Mouse (Mus musculus) hindbrain, embryonic 10.5 days (tissue): Measurements from ENCODE around the gene Slc27a5. TPM values are rescaled to one million over a fixed set of nuclear protein-coding genes. Genes with fewer than 3 reads are reported as not detected.

ENCODE experiments used
- polyA plus RNA-seq: library from polyadenylated mRNA; unstranded; fragments of >200 nt; fragmentation: Nextera tagmentation; extraction: Ambion mirVana; gene quantifications from 2 replicates; pipeline ENCODE4 v1.2.1, GENCODE M21; 2016

The Slc27a5 gene
- polyA plus RNA-seq, 1 experiment from 2014 or later: 0.26 TPM

Other genes with a start within 250 kb of the Slc27a5 start
- 10.8 and 12.0 TPM in 2 replicates for gene Zscan18, start 194.6 kb downstream of the Slc27a5 start, polyA plus RNA-seq
- gene Zfp329, start 179.3 kb downstream of the Slc27a5 start, polyA plus RNA-seq: 14.1 and 15.8 TPM in 2 replicates
- gene Zfp110, start 163.4 kb downstream of the Slc27a5 start, polyA plus RNA-seq: 26.7 and 26.9 TPM in 2 replicates
- gene Zfp128, start 117.0 kb downstream of the Slc27a5 start, polyA plus RNA-seq: 4.7 and 4.9 TPM in 2 replicates
- gene Zscan22, start 100.4 kb downstream of the Slc27a5 start, polyA plus RNA-seq: 14.8 and 18.4 TPM in 2 replicates
- 868 and 1,033 TPM in 2 replicates for gene Rps5, start 75.9 kb downstream of the Slc27a5 start, polyA plus RNA-seq
- gene Rnf225, start 70.8 kb downstream of the Slc27a5 start, polyA plus RNA-seq: 0.62 and 0.77 TPM in 2 replicates
- gene Zfp324, start 32.4 kb downstream of the Slc27a5 start, polyA plus RNA-seq: 11.8 and 12.7 TPM in 2 replicates
- gene Zfp446, start 20.3 kb downstream of the Slc27a5 start, polyA plus RNA-seq: 16.6 and 17.0 TPM in 2 replicates
- 373 and 399 TPM in 2 replicates for gene Trim28, start 922 bp upstream of the Slc27a5 start, polyA plus RNA-seq
- 31.3 and 34.4 TPM in 2 replicates for gene Zbtb45, start 11.8 kb upstream of the Slc27a5 start, polyA plus RNA-seq
- 113 and 144 TPM in 2 replicates for gene Chmp2a, start 36.6 kb upstream of the Slc27a5 start, polyA plus RNA-seq
- 126 and 157 TPM in 2 replicates for gene Ube2m, start 40.1 kb upstream of the Slc27a5 start, polyA plus RNA-seq
- gene Mzf1, start 56.6 kb upstream of the Slc27a5 start, polyA plus RNA-seq: 2.8 and 4.4 TPM in 2 replicates
- not detected in 2 replicates for gene Vmn1r85, start 97.0 kb upstream of the Slc27a5 start, polyA plus RNA-seq
- gene Vmn1r86, start 121.7 kb upstream of the Slc27a5 start, polyA plus RNA-seq: not detected in 2 replicates
- not detected in 2 replicates for gene Vmn1r87, start 142.0 kb upstream of the Slc27a5 start, polyA plus RNA-seq
- not detected in 2 replicates for gene Vmn1r88, start 161.4 kb upstream of the Slc27a5 start, polyA plus RNA-seq
- not detected in 2 replicates for gene Vmn1r89, start 214.8 kb upstream of the Slc27a5 start, polyA plus RNA-seq